7 mouse cellular contexts compared by ENCODE assay signal in genomic region chr2:65668437-65669135, GRCm38 (mm10). TPM values are rescaled to one million over a fixed set of nuclear protein-coding genes. Genes with fewer than 3 reads are reported as not detected.
DNase-seq lines count a peak whose midpoint lies in the region; ATAC-seq and TF ChIP-seq lines count a peak whose summit lies in the region.

No protein-coding gene starts in this region.

- H3K4me3 ChIP-seq in left cerebral cortex, adult 2 months: peak overlapping the region; percentile 53

- TF ChIP-seq CTCF in left cerebral cortex, adult 2 months (IDR thresholded peaks at IDR 0.05): peak; percentile 75

- peak; percentile 90 for DNase-seq in adipocyte (ENCODE audit: low spot score)
- peak; percentile 47 to 74 for DNase-seq in cerebellum, postnatal 4 days (ENCODE audit: low spot score in 2 of 2)
- DNase-seq in gastrocnemius, adult 8-10 months (ENCODE audit: low spot score in 2 of 2): peak; percentile 9 to 27
- DNase-seq in induced T-regulatory cell, adult 2 months (ENCODE audit: low read depth): peak; percentile 79
- peak; percentile 68 to 81 for DNase-seq in left cerebral cortex, adult 2 months (ENCODE audit: extremely low spot score in 1 of 2, low spot score in 2 of 2)
- peak; percentile 91 to 94 for DNase-seq in right cerebral cortex, postnatal 10 days (ENCODE audit: low spot score in 2 of 2)

- H3K27ac ChIP-seq in left cerebral cortex, adult 2 months: peak overlapping the region; percentile 81

- intact Hi-C loops in left cerebral cortex, adult 2 months (cut with DNase I): loop anchor here (1.0 to 5.0 kb wide), 3 partner anchors 22 to 266 kb away; no protein-coding TSS in a partner anchor

- ATAC-seq in megakaryocyte, adult 5-6 weeks (ENCODE audit: poor library complexity, severe bottlenecking): peak; percentile 66

RNA-seq across cellular contexts. Expression of gene Scn2a, which starts 48.0 kb away (rescaled TPM):
- total RNA-seq in gastrocnemius, adult 8-10 months (2022): 1 to 10 TPM in 1 of 4 experiments, under 1 TPM in 3; 0.60 to 1.1 (median 0.65) TPM
- 100 to 1,000 TPM; 298 to 309 TPM for total RNA-seq in left cerebral cortex, adult 2 months (2021)
- not detected in 2 replicates for total RNA-seq in megakaryocyte, adult 5-6 weeks (2015)
- not detected in 2 replicates for total RNA-seq in megakaryocyte, adult 5-6 weeks (2017)

Comparison
In these comparisons a context has a peak if more than half of its experiments do, and no peak if none do; other contexts are left out.
1. Peak in every context shown above with its lines: DNase-seq, ATAC-seq, H3K4me3 ChIP-seq and H3K27ac ChIP-seq.
2. DNase-seq: peak in every context shown above with its lines; median percentile 92 in right cerebral cortex, postnatal 10 days; 90 in adipocyte; 79 in induced T-regulatory cell, adult 2 months; 74 in left cerebral cortex, adult 2 months; 60 in cerebellum, postnatal 4 days; 18 in gastrocnemius, adult 8-10 months.
3. RNA of gene Scn2a, which starts 48.0 kb away (total RNA-seq): 298 to 309 TPM in left cerebral cortex, adult 2 months; 0.60 to 1.1 TPM in gastrocnemius, adult 8-10 months and not detected in megakaryocyte, adult 5-6 weeks; every median in the first group is over 100 times any median in the second.